Mouse (Mus musculus): ENCODE measurements around the gene Uxt.
A peak's percentile ranks its signal among the peaks of the same experiment; 100 is the strongest.

Gene Uxt

GRCm38 (mm10) chrX:20961477-20962378 is at the start of gene Uxt:
Gene Uxt (minus strand): TSS chrX:20962017.
- peak; percentile 79 for DNase-seq (ENCODE audit: low spot score)

DNA sequence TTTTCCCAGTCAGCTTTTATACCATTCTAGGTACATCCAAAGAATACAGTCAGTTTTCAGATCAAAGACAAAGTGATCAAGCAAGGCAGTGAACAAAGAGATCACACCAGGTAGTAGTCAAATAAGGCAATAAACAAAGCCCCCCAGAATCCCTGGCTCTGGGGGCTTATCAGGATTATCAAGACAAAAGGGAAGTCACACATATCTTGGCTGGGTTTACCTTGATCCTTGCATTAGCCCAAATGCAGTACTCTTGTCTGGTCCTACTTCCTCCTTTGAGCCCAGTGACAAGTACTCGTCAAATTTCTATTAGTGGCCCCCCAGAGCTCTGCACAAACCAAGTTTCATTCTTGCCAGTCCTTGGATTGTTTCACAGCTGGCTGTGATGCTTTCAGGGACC is 19.1 kb upstream of the Uxt start:
- no peak for DNase-seq (ENCODE audit: low spot score)

DNA sequence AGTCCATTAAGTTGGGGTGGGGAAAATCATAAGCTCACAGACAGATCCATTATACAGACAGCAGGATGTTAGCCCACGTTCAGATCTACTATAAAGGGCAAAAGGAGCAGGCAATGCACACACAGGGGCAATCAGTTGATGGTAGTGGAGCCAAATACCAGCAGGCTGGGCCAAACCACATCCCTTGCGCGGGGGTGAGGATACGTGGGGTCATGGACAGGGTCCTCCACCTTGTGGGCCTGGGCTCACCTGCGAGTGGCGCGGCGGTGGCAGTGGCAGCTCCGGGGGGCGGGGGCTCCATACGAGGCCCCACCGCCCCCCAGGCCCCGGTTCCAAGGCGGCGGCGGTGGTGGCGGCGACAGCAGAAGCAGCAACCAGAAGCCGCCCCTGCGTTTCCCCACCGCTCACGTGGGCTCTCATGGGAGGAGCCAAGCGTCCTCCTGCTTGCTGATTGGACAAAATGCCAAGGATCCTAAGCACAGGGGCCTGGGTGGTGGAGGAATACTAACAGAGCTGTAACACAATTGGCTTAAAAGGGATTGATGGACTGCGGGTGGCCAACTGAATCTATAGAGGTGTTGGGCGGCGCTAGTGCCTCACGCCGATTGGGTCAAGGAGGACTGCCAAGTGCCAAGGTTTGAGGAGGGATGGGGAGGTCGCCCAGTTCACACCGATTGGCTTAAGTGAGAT is 11.5 kb downstream of the Uxt start, which contains the start of gene Elk1:
Elk1 (minus strand) TSS at position 418 of the 690 bp plus-strand sequence.
- DNase-seq (ENCODE audit: low spot score), result peak; percentile 58

- peak; percentile 35 for DNase-seq (ENCODE audit: low spot score)
These were observed 15.8 kb downstream of the Uxt start for GRCm38 (mm10) chrX:20946055-20946454.

GRCm38 (mm10) chrX:20931963-20932362 is 29.9 kb downstream of the Uxt start:
- no peak for DNase-seq (ENCODE audit: low spot score)

DNA sequence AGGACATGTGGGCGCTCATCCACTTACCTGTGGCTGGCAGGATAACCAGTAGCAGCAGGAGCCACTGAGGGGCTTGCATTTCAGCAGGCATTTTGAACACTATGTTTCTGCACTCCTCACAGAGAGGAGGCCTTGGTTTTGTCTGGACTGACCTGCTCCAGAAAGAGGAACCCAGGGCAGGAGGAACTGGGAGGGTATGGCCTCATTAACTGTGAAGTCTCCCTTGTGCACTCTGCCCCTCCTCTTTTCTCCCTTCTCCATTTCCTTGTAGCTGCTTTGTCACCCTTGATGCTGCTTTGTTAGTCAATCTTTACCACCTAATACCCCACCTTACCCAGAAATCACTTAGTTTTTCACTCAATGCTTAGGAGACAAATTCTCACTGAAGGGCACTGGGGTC is 30.5 kb downstream of the Uxt start, which contains the start of gene Cfp:
Cfp (minus strand) TSS at position 192 of the 400 bp plus-strand sequence.
- DNase-seq (ENCODE audit: low spot score), result no peak

DNA sequence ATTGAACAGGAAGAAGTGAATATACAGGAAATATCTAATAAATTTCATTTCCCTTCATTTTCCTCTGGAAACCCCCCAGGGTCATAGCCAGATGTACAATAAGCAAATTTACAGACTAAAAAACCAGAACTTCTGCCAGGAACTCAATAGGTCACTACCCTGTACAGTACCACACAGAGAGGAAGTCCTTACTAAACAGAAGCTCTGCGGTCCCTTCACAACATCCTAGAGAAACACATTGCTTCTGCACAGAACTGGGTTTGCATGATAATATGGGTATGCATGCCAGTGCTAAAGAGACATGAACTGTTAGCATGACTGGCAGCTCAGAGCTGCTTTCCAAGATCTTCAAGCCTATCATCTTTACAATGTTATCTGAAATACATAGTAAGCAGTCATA is 32.0 kb downstream of the Uxt start:
- DNase-seq (ENCODE audit: low spot score), result no peak

DNA sequence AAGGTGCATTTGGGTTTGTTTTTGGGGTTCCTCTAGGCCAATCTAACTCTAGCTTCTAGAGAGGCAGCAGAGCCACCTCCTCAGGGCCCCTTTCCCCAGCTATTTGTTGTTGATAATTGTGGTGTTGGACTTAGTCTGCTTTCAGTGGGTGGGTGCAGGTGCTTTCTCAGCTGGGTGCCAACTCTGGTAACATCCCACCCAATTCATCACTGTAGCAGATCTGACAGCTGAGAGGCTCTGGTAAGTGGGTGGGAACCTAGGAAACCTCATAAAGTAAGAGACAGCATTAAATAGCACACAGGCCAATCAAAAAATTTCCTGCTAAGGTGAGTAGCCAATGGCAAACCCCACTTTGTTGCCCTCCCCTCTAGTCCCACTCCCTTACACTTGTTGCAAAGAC is 36.8 kb downstream of the Uxt start:
- no peak for DNase-seq (ENCODE audit: low spot score)

- no peak for DNase-seq (ENCODE audit: low spot score)
These were observed 38.3 kb downstream of the Uxt start for GRCm38 (mm10) chrX:20923506-20923905.

- no peak for DNase-seq (ENCODE audit: low spot score)
These were observed 40.5 kb downstream of the Uxt start for GRCm38 (mm10) chrX:20921366-20921765.

- peak; percentile 48 for DNase-seq (ENCODE audit: low spot score)
These were observed 40.9 kb downstream of the Uxt start, which contains the start of gene Syn1 for GRCm38 (mm10) chrX:20920844-20921364. Gene Syn1 (minus strand): TSS chrX:20921004.

DNA sequence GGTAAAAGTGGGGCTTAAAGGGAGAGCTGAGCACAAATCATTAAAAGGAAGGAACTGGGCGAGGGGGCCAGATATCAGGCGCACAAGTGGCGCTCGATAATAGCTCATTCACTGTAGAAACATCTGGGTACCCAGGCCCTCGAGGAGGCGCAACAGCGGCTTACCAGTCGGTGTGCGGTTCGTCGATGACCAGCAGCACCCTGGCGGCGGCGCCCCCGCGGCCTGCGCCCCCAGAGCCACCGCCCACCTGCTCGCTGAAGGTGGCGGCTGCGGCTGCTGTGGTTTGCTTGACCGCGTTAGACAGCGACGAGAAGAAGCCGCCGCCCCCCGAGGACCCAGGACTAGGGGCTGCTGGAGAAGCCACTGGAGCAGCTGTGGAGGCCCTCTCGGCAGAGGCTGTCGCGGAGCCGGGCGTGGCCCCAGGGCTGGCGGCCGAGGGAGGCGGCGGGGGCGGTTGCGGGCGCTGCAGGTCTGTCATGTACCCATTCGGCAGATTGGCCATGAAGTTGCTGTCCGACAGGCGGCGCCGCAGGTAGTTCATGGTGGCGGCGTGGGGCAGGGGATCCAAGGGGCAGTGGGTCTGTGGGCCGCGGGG is 41.5 kb downstream of the Uxt start:
- DNase-seq (ENCODE audit: low spot score), result no peak

DNA sequence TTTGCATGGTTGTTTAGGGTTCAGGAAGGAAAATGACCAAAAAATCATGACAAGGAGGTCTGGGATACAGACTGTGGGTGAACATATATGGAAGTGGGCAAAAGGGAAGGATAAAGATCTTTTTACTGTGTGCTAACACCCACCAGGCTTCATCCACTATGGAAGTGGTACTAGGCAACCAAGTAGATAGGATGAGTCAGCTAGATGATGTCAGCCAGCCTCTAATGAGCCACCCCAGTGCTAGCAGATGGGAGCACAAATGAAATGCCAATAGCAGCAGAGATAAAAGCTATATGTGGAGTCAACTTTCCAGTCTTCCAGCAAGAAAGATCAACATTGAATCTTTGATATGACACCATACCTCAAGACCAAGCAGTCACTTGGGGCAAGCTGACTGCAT is 46.7 kb downstream of the Uxt start:
- DNase-seq (ENCODE audit: low spot score), result no peak

DNA sequence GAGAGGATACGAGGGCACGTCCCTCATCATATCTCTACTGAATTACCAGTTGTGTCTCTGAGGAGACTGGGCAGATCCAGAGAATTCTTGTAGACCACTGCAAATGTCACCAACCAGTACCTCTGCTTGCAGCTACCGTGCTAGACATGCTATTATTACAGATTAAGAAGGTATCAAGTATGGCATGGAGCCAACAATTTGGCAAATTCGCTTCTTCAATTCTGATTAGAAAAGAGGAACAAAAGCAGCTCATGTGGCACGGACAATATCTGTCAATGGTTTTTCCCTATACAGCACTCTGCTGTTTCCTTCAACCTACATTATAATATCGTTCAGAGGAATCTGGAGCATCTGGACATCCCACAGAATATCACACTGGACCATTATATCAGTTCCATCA is 48.1 kb downstream of the Uxt start:
- DNase-seq (ENCODE audit: low spot score), result no peak

- no peak for DNase-seq (ENCODE audit: low spot score)
These were observed 51.7 kb downstream of the Uxt start for GRCm38 (mm10) chrX:20910074-20910473.

Measured in ovary, postnatal 14 days (tissue).